Mouse (Mus musculus) CH12.LX (cell line): Measurements from ENCODE around the gene Gm44511. TPM values are rescaled to one million over a fixed set of nuclear protein-coding genes. Genes with fewer than 3 reads are reported as not detected.
"Not testable (repeated sequence)": the region's sequence is repeated elsewhere in the genome, so short reads cannot be mapped to it uniquely, and the experiment has no call there.

Source experiments
- DNase-seq: peaks from one replicate; pipeline ENCODE4 v3.0.0-alpha.2; 2013; ENCODE audit errors: extremely low read depth
- H3K27ac ChIP-seq: 2 replicates; pipeline ENCODE4 v1.5.1; 2012; ENCODE audit warnings: low read depth, mild to moderate bottlenecking, control low read depth, moderate library complexity; ENCODE audit not compliant: insufficient read depth
- H3K27me3 ChIP-seq: replicated peaks from 2 replicates; pipeline ENCODE3; 2012; ENCODE audit warnings: inconsistent platforms
- H3K36me3 ChIP-seq, 2 experiments: replicated peaks in 1 of 2; 2 replicates each; pipeline versions ENCODE3 to v1.6.1; 2012; ENCODE audit warnings: inconsistent platforms in 1 of 2, low read length in 1 of 2, mild to moderate bottlenecking in 1 of 2, mixed read lengths in 1 of 2, moderate library complexity in 1 of 2; ENCODE audit not compliant: control insufficient read depth in 1 of 2, insufficient read depth in 1 of 2
- H3K4me1 ChIP-seq, 2 experiments: 2 replicates each; pipeline ENCODE4 v1.6.1; 2012; ENCODE audit warnings: inconsistent platforms in 1 of 2, moderate library complexity in 1 of 2; ENCODE audit not compliant: insufficient read depth in 2 of 2, control insufficient read depth in 1 of 2
- H3K4me2 ChIP-seq: 2 replicates; pipeline ENCODE4 v1.6.1; 2012; ENCODE audit warnings: low read depth, mild to moderate bottlenecking, control low read depth; ENCODE audit not compliant: poor library complexity, insufficient read depth, severe bottlenecking
- H3K4me3 ChIP-seq, 3 experiments: fragments of 150-350 bp in 1 of 3; sonication (generic) in 1 of 3; replicated peaks in 1 of 3; 2 replicates each; pipeline versions ENCODE3 to v1.5.1; 2011 to 2012; ENCODE audit warnings: low read depth in 2 of 3, low read length in 2 of 3, mild to moderate bottlenecking in 2 of 3, moderate library complexity in 2 of 3, control low read depth in 1 of 3, improper control_type of control experiment in 1 of 3, inconsistent platforms in 1 of 3, mixed read lengths in 1 of 3; ENCODE audit not compliant: poor library complexity in 1 of 3
- H3K79me2 ChIP-seq: replicated peaks from 2 replicates; pipeline ENCODE4 v1.6.1; 2012; ENCODE audit warnings: mild to moderate bottlenecking, moderate library complexity; ENCODE audit not compliant: control insufficient read depth, poor library complexity, insufficient read depth, severe bottlenecking; ENCODE audit errors: extremely low read depth
- H3K9ac ChIP-seq: 2 replicates; pipeline ENCODE4 v1.6.1; 2012; ENCODE audit warnings: low read depth, mild to moderate bottlenecking, control low read depth, moderate library complexity; ENCODE audit not compliant: insufficient read depth
- H3K9me3 ChIP-seq: replicated peaks from 2 replicates; pipeline ENCODE3; 2012; ENCODE audit warnings: low read length, inconsistent platforms, mixed read lengths
- BHLHE40 ChIP-seq: IDR thresholded peaks from 2 replicates; pipeline ENCODE4 v1.6.1; 2011; ENCODE audit warnings: mild to moderate bottlenecking, low read depth, low read length, improper control_type of control experiment
- CHD1 ChIP-seq: IDR thresholded peaks from 2 replicates; pipeline ENCODE4 v1.6.1; 2012; ENCODE audit warnings: low read depth, low read length, improper control_type of control experiment, inconsistent platforms
- CTCF ChIP-seq, 2 experiments: IDR thresholded peaks in 1 of 2; conservative IDR thresholded peaks in 1 of 2; 2 replicates each; pipeline ENCODE4 v1.5.1; 2011 to 2012; ENCODE audit warnings: low read depth in 2 of 2, low read length in 2 of 2, improper control_type of control experiment in 1 of 2, inconsistent platforms in 1 of 2, mild to moderate bottlenecking in 1 of 2, moderate library complexity in 1 of 2
- ETS1 ChIP-seq: conservative IDR thresholded peaks from 2 replicates; pipeline ENCODE4 v1.6.1; 2012; ENCODE audit warnings: low read depth, mild to moderate bottlenecking, inconsistent platforms, low read length, improper control_type of control experiment, moderate library complexity
- GABPA ChIP-seq: IDR thresholded peaks from 2 replicates; pipeline ENCODE4 v1.6.1; 2012; ENCODE audit warnings: low read depth, low read length, improper control_type of control experiment, inconsistent platforms; ENCODE audit not compliant: insufficient replicate concordance
- IRF4 ChIP-seq: IDR thresholded peaks from 2 replicates; pipeline ENCODE4 v1.6.1; 2014; ENCODE audit warnings: low read depth, mild to moderate bottlenecking, inconsistent platforms, low read length, improper control_type of control experiment
- JUN ChIP-seq: IDR thresholded peaks from 2 replicates; pipeline ENCODE4 v1.6.1; 2011; ENCODE audit warnings: low read depth, mild to moderate bottlenecking, low read length, improper control_type of control experiment, moderate library complexity; ENCODE audit not compliant: insufficient read depth
- MAFK ChIP-seq: IDR thresholded peaks from 2 replicates; pipeline ENCODE4 v1.6.1; 2011; ENCODE audit warnings: low read length, improper control_type of control experiment; ENCODE audit not compliant: insufficient replicate concordance
- MEF2A ChIP-seq: IDR thresholded peaks from 2 replicates; pipeline ENCODE4 v1.6.1; 2014; ENCODE audit warnings: low read depth, mild to moderate bottlenecking, inconsistent platforms, low read length, improper control_type of control experiment, borderline replicate concordance
- MYC ChIP-seq: IDR thresholded peaks from 2 replicates; pipeline ENCODE4 v1.6.1; 2011; ENCODE audit warnings: low read depth, mild to moderate bottlenecking, improper control_type of control experiment, low read length
- NRF1 ChIP-seq: IDR thresholded peaks from 2 replicates; pipeline ENCODE4 v1.6.1; 2014; ENCODE audit warnings: low read depth, mild to moderate bottlenecking, inconsistent platforms, low read length, improper control_type of control experiment, moderate library complexity
- PAX5 ChIP-seq: IDR thresholded peaks from 2 replicates; pipeline ENCODE4 v1.6.1; 2012; ENCODE audit warnings: low read length, inconsistent platforms, mixed read lengths
- RAD21 ChIP-seq: IDR thresholded peaks from 2 replicates; pipeline ENCODE4 v1.6.1; 2011; ENCODE audit warnings: low read depth, mild to moderate bottlenecking, low read length, improper control_type of control experiment, moderate library complexity
- SIN3A ChIP-seq: IDR thresholded peaks from 2 replicates; pipeline ENCODE4 v1.6.1; 2012; ENCODE audit warnings: low read length, improper control_type of control experiment, inconsistent platforms
- SMC3 ChIP-seq: IDR thresholded peaks from 2 replicates; pipeline ENCODE4 v1.6.1; 2011; ENCODE audit warnings: low read depth, low read length, improper control_type of control experiment
- TBP ChIP-seq: conservative IDR thresholded peaks from 2 replicates; pipeline ENCODE4 v1.6.1; 2011; ENCODE audit warnings: low read depth, low read length, improper control_type of control experiment
- UBTF ChIP-seq: IDR thresholded peaks from 2 replicates; pipeline ENCODE4 v1.6.1; 2012; ENCODE audit warnings: low read depth, mild to moderate bottlenecking, inconsistent platforms, low read length, improper control_type of control experiment, moderate library complexity
- ZC3H11A ChIP-seq: IDR thresholded peaks from 2 replicates; pipeline ENCODE4 v1.6.1; 2012; ENCODE audit warnings: low read depth, mild to moderate bottlenecking, inconsistent platforms, low read length, improper control_type of control experiment
- ZKSCAN1 ChIP-seq: IDR thresholded peaks from 2 replicates; pipeline ENCODE4 v1.6.1; 2012; ENCODE audit warnings: low read depth, inconsistent platforms, low read length, improper control_type of control experiment, borderline replicate concordance
- ZMIZ1 ChIP-seq: IDR thresholded peaks from 2 replicates; pipeline ENCODE4 v1.6.1; 2012; ENCODE audit warnings: low read depth, mild to moderate bottlenecking, inconsistent platforms, low read length, improper control_type of control experiment
- dilution Hi-C: fragments of 300-500 bp; cut with MboI; formaldehyde crosslinking; loops from 2 replicates; pipeline ENCODE4 v1.14.3; 2020; ENCODE audit warnings: low sequenced_read_pairs; ENCODE audit not compliant: extremely low pct_unique_long_range_greater_than_20kb, extremely low pct_ligation_motif_present
- in situ Hi-C: fragments of 300-500 bp; cut with MboI; formaldehyde crosslinking; loops from 3 replicates; pipeline ENCODE4 v1.14.3; 2019; ENCODE audit warnings: low sequenced_read_pairs, low pct_ligation_motif_present, low pct_unique_long_range_greater_than_20kb, mixed read lengths
- polyA plus RNA-seq: library from polyadenylated mRNA; unstranded; fragments of >175 nt; gene quantifications from 2 replicates; pipeline ENCODE4 v1.2.1, GENCODE M21; 2012; ENCODE audit warnings: low read depth; ENCODE audit not compliant: insufficient read length
- total RNA-seq, 2 experiments: library from RNA; depleted of rRNA; stranded (reverse); fragments of 300-350 nt in 1 of 2; fragments of >200 nt in 1 of 2; gene quantifications; 2 replicates each; pipeline ENCODE4 v1.2.3; 2012 to 2014

Gene Gm44511
- total and polyA plus RNA-seq, 3 experiments, result not detected

- no peak overlapping the region for H3K4me2 ChIP-seq
- no peaks in the 10 kb centered on the region for H3K79me2 ChIP-seq
- no peaks in the 10 kb centered on the region for H3K36me3 ChIP-seq
- no peak for DNase-seq
- H3K4me3 ChIP-seq, result no peak overlapping the region
- dilution Hi-C loops (no loop called here), in situ Hi-C loops (loop anchor here (5.0 kb wide), 1 partner anchor 35 kb away; no protein-coding TSS in a partner anchor)
- H3K9me3 ChIP-seq, result peaks cover 2% of the 10 kb centered on the region
- TF ChIP-seq CTCF (conservative IDR thresholded peaks at IDR 0.05 in 1 of 2, IDR thresholded peaks at IDR 0.05 in 1 of 2; ENCODE audit: low read depth in 2 of 2, low read length in 2 of 2) (peak in 1 of 2 experiments; percentile 43; a peak in 2 of 4 replicates), NRF1 (no peak), GABPA (no peak)
- H3K9ac ChIP-seq, result no peak overlapping the region
- peaks cover 0 to 18% of the 10 kb centered on the region in 2 experiments; a peak in 2 of 4 replicates for H3K4me1 ChIP-seq
- no peaks in the 10 kb centered on the region for H3K27me3 ChIP-seq
- no peak overlapping the region for H3K27ac ChIP-seq
Measured at GRCm38 (mm10) chr6:128807021-128807420, 19.1 kb downstream of the Gm44511 start.

GRCm38 (mm10) chr6:128804823-128805640 is 21.1 kb downstream of the Gm44511 start:
- TF ChIP-seq RAD21, result peak; percentile 65
- TF ChIP-seq CTCF (conservative IDR thresholded peaks at IDR 0.05 in 1 of 2, IDR thresholded peaks at IDR 0.05 in 1 of 2; ENCODE audit: low read depth in 2 of 2, low read length in 2 of 2), result peak; percentile 47 to 75
- TF ChIP-seq SMC3, result peak; percentile 64
- TF ChIP-seq ZC3H11A, result peak; percentile 33
- in situ Hi-C loops, result loop anchor here (5.0 kb wide), 1 partner anchor 37 kb away; no protein-coding TSS in a partner anchor
- H3K27me3 ChIP-seq, H3K27ac ChIP-seq, H3K79me2 ChIP-seq, H3K36me3 ChIP-seq, H3K9me3 ChIP-seq, dilution Hi-C loops, H3K4me2 ChIP-seq, H3K4me3 ChIP-seq, H3K9ac ChIP-seq: not testable (repeated sequence)
- DNase-seq, result peak; percentile 80
- H3K4me1 ChIP-seq, result peaks cover 0 to 27% of the 10 kb centered on the region in 2 experiments; a peak in 2 of 4 replicates

DNA sequence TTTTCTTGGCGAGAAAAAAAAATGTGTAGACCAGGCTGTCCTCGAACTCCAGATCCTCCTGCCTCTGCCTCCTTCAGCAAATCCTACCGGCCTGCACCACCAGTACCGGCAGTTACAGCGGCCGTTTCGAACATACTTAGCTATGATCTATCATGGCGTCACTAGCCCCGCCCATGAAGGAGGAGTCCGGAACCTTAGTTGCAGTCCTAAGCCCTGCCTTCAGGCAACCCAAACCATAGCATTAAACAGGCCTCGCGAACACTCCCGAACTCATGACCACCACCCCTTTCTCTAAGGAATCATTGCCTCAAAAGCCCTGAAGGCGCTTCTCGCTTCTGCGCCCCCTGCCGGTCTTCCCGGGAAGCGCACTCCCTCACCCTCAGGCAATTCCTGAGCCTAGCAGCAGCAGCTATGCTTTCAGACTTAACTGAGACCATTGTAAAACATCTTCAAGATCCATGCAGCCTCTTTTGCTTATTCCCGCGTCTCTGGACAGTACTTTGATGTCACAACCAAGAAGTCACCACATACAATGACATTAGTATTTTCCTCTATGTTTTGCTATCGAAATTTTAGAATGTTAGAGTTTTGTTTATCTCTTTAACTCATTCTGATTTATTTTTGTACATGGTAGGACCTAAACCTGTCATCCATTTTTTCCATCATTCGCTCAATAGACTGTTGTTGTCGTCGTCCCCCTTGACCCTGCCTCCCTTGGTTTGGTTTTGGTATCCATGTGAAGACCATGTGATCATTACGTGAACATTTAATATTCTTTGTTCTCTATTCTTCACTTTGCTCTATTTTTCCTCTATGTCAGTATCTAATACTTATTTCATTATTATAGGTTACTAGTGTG is 22.9 kb downstream of the Gm44511 start:
- DNase-seq, result peak; percentile 98
- peak overlapping the region; percentile 18 to 46 (median 46) for H3K4me3 ChIP-seq
- H3K4me2 ChIP-seq, result peak overlapping the region; percentile 85
- H3K27ac ChIP-seq, result no peak overlapping the region
- H3K27me3 ChIP-seq, result no peaks in the 10 kb centered on the region
- H3K4me1 ChIP-seq, result peaks cover 2 to 32% of the 10 kb centered on the region in 2 experiments; a peak in 2 of 4 replicates
- in situ Hi-C loops (no loop called here), dilution Hi-C loops (no loop called here)
- no peaks in the 10 kb centered on the region for H3K79me2 ChIP-seq
- no peaks in the 10 kb centered on the region for H3K9me3 ChIP-seq
- H3K36me3 ChIP-seq, result no peaks in the 10 kb centered on the region
- H3K9ac ChIP-seq, result peak overlapping the region; percentile 16; the same call in 1 of the 2 replicates
- TF ChIP-seq CHD1, result no peak; the same call in 1 of the 2 replicates
- peak; percentile 97 for TF ChIP-seq MAFK
- no peak; the same call in 1 of the 2 replicates for TF ChIP-seq JUN
- TF ChIP-seq IRF4, result peak; percentile 66; the same call in 1 of the 2 replicates
- TF ChIP-seq ZKSCAN1, result no peak
- TF ChIP-seq MEF2A, result peak; percentile 81
- no peak for TF ChIP-seq PAX5
- TF ChIP-seq NRF1, result peak; percentile 61
- TF ChIP-seq GABPA, result no peak
- no peak for TF ChIP-seq UBTF
- TF ChIP-seq ETS1, result 0 out of 2 replicates have a peak, but pooled peaks have one; percentile 17
- peak; percentile 100 for TF ChIP-seq TBP
- TF ChIP-seq SMC3, result peak; percentile 97
- TF ChIP-seq ZMIZ1, result no peak
- no peak for TF ChIP-seq SIN3A
- no peak for TF ChIP-seq MYC
- no peak for TF ChIP-seq BHLHE40
